Mouse (Mus musculus) T-cell, adult 2 months (primary cell): ENCODE data around the gene Gm4297.
"Not testable (repeated sequence)": the region's sequence is repeated elsewhere in the genome, so short reads cannot be mapped to it uniquely, and the experiment has no call there.

Experiments
- DNase-seq: peaks from one replicate; pipeline ENCODE4 v3.0.0; 2022; ENCODE audit warnings: low spot score

Gene Gm4297

DNA sequence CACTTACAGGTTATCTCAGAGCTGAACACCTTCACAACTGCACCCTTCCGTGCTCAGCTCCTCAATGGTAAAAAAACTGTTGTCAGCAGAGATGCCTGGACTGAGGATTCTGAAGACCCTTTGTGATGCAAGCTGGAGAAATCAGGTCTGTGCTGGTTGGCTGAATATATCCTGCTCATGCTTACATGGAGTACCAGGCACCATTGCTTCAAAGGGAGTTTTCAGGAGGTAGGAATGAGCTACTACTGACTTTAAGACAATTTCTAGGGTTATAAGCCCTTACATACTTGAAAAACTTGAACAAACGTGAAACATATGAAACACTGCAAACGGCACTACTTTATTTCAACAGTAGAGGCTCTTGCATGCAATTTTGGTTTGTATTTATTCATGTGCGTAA lies at the start of gene Gm4297:
Gm4297 (minus strand) TSS at position 101 of the 400 bp plus-strand sequence.
- DNase-seq, result not testable (repeated sequence)
